Mouse (Mus musculus): ENCODE measurements at regions not wholly inside any gene's neighbourhood (a gene's known extent, or its start where the extent isn't known, plus 50 kb on each side); places are given as distances from the start of the nearest gene placed in this dataset.

DNA sequence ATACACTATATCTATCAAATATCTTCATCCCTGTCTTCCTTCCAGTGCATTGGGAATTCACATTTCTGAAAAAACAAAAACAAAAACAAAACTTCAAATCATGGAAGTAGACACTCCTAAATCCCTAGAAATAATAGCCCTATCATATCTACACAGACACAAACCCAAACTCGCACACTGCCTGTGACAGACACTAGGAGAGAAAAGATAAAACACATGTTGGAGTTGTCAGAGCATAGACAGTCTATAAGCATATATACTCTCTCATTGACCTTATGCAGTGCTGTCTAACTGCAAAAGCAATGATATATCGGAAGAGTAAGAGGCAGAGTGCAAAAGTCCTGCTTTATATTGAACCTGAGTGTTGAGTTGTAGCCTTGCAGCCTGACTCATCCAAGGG lies 3386.0 kb upstream of the Gm7489 start:
- TF ChIP-seq CTCF (IDR thresholded peaks at IDR 0.05; ENCODE audit: control insufficient read depth, insufficient read depth, low read length) (no peak), POLR2A (IDR thresholded peaks at IDR 0.05; ENCODE audit: borderline replicate concordance, control insufficient read depth, low read depth, low read length) (no peak)

All from bone marrow, adult 2 months (tissue).